Mouse (Mus musculus) mouse embryonic stem cell (cell line): ENCODE results near the gene Eef1akmt2.

Source experiments
- in situ Hi-C, 2 experiments: fragments of 300-500 bp; cut with MboI; formaldehyde crosslinking; loops; 1 replicate in 1 of 2; 3 replicates in 1 of 2; pipeline ENCODE4 v1.14.3; 2019 to 2020; ENCODE audit warnings: low sequenced_read_pairs in 2 of 2, low pct_unique_long_range_greater_than_20kb in 1 of 2, mixed read lengths in 1 of 2; ENCODE audit not compliant: unreplicated experiment in 1 of 2

Gene Eef1akmt2

DNA sequence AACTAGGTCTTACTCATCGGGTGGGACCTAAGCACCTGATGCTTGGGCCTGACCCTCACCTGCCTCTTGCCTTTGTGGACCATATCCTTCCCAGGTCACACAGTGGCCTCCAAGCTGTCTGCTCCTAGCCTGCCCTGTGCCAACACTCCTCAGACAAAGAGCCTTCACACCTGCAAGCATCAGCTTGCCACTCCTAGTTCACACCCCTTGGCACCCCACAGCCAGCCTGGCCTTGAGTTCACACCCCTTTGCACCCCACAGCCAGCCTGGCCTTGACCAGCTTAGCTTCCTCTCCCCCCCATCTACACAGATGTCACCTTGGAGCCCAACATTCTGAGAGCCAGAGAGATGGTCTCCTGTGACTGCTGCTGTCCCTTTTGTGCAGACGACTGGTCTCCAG is 49.1 kb downstream of the Eef1akmt2 start:
- in situ Hi-C loops, result no loop called here

DNA sequence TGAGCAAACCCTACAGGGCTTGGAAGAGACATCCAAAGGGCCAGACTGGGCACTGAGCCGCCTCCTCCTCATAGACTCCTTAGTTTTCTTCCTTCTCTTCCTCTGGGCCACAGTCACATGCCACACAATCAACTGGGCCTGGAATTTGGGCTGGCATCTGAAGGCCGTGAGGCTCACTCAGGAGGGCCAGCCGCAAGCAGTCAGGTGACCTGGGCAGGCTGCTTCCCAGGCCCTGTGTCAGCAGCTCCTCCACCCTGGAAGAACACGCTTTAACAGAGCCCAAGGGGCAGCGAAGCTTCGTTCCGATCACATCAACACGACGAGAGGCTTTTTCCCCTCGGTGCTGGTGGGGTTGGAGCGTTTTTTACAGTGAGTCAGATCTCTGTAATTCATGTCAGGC is 49.8 kb downstream of the Eef1akmt2 start:
- in situ Hi-C loops, result no loop called here

DNA sequence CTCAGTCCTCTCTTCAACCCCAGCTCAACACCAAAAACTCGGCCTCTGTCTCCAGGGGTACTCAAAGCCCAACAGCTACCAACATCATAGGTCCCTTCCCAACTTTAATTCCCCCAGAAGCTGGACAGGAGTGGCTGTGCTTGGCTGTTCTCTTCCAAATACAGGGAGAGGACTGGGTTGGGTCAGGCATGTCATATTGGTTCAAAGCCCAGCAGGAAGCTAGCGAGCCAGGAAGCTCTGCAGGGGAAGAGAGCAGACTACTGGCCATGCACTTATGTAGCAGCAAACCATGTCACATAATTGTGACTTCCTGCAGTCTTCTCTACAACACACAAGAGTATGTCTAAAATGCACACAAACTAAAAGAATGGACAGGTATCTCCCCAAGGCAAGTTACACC is 50.4 kb downstream of the Eef1akmt2 start:
- in situ Hi-C loops, result no loop called here

DNA sequence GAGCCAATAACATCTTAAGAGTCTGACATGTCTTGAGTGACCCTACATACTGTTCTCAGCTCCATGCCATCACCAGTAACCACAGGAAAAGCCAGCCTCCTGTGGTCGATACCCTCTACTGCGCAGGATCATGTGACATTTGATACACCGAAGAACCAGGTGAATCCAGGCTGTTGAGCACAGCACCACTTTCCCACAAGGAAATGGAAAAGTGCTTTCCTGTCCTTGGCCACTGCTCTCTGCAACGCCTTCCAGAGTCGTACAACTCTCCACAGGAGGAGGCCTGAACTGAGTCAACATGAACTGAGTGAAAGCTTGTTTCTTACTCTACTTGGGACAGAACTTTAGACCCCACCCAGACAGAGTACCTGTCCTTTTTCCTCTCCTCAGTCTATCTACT is 51.0 kb downstream of the Eef1akmt2 start:
- in situ Hi-C loops, result no loop called here

DNA sequence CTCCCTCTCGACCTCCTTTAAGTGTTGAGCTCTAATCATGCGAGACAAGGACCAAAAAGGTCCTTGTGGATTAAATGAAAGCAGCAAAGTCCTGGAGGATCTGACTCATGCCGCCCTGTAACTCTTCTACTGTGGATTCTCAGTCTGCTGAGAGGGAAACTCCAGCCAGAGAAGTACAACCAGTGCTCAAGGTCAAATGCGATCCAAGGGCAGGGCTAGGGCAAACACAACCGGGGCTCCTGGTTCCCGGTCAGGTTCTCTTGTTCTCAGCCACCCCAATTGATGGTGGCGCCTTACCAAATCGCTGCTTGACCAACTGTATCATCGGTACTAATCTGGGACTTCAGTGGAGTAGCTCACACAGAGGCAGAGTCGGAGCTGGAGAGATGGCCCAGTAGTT is 51.6 kb downstream of the Eef1akmt2 start:
- in situ Hi-C loops, result no loop called here

DNA sequence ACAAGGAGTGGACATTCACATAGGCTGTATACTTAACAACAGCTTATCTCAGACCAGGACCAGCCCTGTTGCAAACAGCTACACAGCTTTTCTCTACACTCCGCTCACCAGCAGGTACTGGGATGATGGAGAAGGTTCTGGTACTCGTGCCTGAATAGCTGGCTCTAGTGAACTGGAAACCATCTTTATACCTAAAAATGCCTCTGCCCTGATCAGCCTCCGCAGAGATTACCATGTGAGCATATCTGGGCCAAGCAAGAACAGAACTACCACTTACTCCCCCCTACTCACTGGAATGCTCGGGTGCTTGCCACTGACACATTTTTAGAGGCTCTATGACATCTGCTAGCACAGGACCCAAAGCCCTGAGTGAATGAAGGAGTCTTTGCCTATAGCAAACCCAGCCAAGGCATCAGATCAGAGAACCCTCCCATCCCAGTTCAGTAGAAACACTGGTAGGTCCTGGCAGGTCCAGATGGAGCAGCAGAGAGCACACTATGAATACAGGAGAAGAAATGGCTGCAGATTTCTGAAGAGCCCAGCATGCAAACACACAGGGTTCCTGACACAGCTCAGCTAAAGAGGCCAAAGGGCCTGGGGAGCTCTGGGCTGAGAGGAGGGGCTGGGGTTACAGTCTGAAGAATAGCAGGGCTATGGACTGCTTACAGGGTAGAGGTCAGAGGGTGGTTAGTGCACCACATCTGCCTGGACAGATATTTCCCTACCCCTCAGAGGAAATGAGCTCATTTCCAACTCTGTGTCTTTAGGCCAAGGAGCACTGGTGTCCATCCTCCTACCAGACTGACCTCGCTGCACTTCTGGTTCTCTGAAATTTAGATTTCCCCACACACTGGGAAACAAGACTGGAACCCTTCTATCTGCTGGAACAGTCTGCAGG is 53.1 kb downstream of the Eef1akmt2 start:
- in situ Hi-C loops, result no loop called here

DNA sequence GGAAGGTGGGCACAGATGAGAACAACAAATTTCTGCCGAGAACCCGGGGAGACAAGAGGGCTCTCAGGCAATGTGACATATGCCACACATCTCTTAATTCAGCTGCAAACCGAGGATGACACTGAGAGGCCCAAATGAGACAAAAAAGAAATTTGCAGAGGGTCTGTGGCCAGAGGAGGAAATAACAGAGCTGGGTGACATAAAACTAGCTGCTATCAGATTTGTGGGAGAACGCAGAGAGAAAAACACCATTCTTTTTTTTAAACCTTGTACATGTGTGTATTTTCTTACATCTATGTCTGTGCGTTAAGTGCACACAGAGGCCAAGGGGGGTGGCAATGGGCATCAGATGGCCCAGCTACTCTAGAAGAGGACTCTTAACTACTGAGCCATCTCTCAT is 57.3 kb downstream of the Eef1akmt2 start:
- in situ Hi-C loops, result no loop called here

DNA sequence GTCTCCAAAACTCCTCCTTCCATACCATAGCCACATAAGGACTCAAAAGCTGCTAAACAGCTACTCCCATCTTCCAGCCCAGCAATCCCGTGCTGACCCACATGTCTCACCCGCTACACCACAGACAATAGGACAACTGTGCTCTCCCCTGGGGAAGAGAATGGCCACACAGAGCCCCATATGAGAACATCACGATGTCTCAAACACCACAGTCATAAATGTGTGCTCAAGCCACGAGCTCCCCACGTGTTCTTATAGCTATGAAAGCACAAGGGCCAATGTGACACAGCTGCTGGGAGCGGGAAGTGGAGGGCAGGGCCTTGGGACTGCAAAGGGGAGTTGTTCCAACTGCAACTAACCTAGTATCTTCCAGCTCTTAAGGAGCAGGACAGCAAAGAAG is 59.0 kb downstream of the Eef1akmt2 start:
- in situ Hi-C loops, result no loop called here

DNA sequence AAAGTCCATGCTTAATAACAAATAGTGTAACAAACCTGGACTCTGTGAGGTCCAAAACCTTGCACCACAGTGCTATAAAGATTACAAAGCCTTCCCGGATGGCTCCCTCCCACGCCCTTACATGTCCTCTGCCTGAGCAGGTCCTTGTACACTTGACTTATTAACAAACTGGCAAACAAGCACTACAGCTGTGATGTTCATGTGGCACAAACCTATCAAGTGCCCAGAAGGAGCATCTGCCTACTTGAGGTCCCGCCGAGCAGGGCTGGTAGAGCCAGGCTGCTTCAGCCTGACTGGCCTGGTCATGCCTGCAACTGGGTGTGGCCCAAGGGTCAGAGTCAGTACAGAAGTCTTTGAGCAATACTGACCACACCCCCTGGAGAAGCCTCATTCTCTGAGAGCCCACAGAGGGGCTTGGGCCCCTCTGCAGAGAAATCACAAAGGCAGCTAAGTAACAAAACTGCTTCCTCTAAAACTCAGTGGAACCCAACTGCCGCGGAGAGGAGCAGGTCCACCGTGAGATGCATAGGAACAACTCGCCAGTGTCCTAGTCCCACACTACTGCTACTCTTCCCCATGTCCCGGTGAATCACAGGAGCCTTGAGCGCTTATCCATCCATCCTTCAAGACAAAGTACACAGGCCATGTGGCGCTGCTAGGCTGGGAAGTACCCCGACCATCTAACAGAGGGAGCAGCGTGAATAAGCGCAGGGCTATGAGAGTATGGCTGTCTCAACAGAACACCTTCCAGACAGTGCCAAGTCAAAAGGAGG is 61.8 kb downstream of the Eef1akmt2 start:
- in situ Hi-C loops, result no loop called here

DNA sequence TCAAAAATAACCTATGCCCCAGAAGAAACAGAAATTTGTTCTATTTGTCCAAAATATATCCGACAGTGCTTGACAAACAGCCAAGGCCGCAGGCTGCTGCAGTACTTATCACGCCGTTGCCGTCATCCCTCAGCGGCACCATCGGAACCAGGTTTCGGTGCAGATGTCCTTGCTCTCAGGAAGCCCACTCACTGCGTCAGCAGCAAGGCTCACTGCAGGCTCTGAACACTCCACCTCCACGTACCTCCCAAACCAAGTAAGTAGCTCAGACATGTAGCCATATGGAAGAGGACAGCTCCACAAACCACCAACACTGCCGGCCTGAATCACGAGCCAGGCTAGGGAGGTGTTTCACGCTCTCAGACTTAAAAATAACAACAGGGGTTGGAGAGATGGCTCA is 63.6 kb downstream of the Eef1akmt2 start:
- in situ Hi-C loops, result no loop called here

DNA sequence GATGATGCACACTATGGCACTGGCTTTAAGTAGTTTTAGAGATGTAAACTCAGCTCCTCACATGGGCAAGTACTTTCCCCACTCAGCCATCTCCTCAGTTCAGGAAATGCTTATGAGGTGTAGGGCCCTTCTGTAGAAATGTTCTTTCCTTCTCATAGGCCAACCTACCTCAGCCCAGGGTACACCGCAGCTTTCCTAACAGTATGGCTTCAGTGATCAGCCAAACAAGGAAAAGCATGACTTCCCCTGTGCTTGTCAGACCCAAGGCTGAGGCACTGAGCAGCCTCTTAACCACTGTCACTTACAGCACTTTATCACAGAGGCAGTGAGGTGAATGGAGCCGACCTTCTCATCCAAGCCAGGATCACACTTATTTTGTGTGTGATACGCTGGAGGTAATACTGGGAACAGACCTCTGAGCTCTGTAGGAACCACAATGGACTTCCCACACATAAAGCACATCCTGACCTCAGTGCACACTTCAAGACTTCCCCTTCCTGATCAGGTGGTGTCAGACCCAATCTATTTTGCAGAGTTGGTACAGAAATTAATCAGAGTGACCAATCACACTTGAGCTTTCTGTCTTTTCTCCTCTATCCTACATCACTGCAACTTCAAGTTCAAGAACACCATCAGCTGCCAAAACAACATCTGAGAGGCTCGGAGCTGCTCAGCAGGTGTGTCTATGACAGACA is 64.8 kb downstream of the Eef1akmt2 start:
- in situ Hi-C loops, result no loop called here

DNA sequence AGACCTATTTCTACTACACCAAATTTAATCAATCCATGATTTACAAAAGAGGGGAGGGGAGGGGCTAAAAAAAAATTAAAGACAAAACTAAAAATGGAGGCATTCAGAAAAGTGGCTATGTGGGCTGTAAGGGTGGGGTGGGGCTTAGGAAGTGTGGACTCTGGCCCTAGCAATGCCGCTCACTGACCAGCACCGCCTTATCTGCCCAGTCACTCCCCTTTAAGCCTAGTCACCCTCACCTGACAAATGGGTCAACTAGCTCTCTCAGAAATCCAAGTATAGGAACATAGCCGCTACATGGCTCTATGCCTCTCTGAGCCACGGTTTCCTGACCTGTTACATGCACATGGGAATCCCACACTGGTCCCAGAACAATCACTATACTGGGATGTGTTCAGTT is 65.5 kb downstream of the Eef1akmt2 start:
- in situ Hi-C loops, result no loop called here

DNA sequence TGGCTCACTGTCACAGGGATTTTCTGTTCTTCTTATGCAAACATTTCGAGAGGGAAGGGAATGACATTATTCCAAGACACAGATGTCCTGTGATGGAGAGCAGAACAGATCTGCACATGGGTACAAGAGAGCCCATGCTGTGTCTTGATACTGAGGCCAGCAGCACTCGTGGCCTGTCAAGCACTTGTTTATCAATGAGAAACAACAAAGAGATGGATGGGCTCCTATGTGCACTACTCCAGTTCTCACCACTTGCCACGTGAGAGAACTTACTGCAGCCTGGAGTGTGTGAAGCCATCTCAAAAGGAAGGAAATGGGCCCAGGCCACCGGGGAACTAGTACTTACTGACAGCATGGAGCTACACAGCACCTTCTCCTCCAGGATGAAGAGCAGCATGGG is 66.0 kb downstream of the Eef1akmt2 start:
- in situ Hi-C loops, result no loop called here

DNA sequence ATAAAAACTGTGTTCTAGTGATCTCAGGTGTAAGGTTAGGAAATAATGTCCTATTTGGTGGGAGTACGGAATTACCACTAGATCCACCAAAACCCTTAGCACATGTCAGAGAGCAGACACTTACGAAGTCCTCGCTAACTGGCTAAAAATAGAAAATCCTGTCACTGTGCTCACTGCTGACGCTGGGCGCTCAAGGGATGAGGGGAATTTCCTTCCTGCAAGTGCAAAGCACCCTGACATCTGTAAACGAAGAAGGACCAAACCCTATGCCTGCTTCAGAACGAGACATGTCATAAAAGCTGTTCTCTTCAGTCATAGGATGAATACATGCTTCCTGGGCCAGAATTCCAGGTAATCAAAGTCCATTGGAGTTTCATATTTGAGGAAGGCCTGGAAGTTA is 66.5 kb downstream of the Eef1akmt2 start:
- in situ Hi-C loops, result no loop called here

DNA sequence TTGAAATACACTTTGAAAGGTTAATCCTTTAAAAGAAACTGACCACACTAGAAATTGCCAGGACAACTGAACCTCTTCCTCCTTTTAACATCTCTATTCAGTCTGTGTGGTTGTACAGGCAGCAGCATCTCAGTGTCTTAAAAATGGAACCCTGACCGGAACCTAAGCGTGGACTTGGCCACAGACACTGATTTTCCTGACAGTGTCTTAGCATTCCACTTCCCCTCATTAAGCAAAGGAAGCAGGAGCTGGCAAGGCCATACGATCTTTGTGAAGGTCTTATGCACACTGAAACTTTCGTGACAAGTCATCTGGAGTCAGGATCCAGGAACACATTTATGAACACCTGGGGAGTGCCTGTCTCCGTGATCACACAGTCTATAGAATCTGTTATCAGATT is 68.4 kb downstream of the Eef1akmt2 start:
- in situ Hi-C loops, result no loop called here

DNA sequence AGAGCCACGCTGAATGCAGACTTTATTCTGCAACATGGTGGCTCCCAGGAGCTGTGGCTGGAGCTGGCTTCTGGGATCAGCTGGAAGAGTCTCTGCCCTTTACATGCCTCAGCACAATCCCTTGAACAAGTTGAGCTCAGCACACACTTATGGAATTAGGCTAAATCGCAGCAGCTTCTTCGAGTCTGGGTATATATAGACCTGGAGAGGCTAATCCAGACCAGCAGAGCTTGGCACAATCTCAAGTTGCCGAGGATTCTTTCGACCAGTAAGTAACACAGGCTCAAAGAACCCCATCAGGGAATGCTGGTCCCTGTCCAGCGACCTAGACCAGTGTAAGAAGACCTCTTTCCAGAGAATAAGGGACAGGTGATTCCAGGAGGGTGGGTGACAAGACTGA is 70.6 kb downstream of the Eef1akmt2 start:
- in situ Hi-C loops, result no loop called here

DNA sequence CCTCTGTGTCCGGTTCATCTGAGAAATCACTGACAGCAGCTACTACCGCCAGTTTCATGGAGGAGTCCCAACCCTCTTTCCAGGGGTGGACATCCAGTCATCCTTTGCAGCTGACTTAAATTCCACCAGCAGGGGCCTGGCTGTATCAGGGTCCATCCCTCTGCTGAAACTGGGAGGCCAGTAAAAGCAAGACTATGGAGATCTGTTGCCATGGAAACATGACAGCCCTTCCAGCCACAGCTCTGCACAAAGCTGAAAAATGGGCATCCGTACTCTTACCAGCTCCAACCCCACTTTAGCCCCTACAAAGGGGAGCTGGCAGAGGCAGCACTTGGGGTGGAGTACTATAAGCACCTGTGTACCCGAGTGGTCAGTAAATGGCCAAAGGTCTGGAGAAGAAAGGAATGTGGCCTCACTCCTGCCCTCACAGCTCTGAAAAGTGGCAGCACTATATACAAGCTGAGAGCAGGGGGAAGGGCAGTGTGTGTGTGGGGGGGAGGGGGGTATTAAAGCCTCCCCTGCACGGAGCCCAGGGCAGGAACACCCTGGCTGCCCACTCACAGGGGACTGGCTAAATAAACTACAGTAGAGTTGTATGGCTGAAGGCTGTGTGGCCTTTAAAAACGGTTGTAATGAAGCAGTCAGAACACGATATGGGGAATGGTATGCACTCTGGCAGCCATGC is 71.2 kb downstream of the Eef1akmt2 start:
- in situ Hi-C loops, result no loop called here

DNA sequence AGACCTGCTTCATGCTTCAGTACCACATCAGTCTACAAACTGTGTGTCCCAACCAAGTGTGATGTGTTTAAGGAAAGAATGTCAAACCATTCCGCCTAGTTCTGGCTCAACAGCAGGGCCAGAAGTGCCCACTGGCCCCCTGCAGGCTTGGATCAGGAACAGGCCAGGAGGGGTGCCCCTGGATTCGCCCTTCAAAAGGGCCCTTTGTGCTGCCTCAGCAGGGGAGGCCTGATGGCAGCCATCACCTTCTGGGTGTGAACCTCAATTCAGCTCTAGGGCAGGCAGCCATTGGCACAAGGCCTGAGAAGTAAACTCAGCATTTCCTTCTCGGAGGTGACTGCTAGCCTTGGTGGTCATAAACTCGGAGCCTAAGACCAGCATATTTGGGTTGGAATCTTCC is 71.9 kb downstream of the Eef1akmt2 start:
- in situ Hi-C loops, result no loop called here

DNA sequence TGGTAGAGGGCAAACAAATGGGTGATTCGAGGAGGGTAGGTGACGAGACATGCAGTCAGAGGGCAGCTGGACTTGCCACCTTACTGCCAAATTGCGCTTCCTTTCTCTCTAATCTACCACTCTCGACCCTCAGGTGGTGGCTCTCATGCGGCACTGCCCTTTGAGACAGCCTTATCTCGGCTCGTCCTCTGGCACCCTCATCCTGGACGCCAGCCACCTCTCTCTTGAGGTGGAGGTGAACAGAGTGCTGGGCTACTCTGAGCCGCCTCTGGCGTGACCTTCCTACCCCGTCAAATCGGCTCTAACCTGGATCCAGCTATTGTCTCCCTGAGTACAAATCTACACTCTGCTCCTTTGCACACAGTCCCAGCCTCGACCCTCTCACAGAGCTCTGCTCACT is 73.8 kb downstream of the Eef1akmt2 start:
- in situ Hi-C loops, result no loop called here
